Mouse (Mus musculus): Measurements from ENCODE around the gene Cdyl.

DNA sequence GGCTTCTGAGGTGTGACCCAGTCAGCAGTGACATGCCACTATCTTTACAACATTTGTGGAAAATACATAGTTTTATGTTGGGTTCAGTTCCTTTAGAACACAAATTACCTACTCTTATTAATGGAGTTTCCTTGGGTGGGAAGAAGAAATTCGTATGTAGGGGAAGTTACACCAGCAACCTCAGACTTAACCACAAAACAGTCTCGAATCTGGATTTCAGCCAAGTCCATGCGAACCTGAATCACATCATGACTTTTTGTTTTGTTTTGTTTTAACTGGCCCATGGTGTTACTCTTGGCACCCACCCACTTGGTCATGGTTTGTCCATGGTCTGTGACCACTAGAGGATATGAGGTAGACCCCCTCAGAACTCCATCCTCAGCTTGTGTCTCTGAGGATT lies 211.5 kb downstream of the Cdyl start:
- TF ChIP-seq CTCF (IDR thresholded peaks at IDR 0.05; ENCODE audit: control insufficient read depth, insufficient read depth, insufficient replicate concordance, low read depth, low read length) (no peak), POLR2A (IDR thresholded peaks at IDR 0.05; ENCODE audit: control insufficient read depth, low read depth, low read length) (no peak)

Data from testis, adult 2 months (tissue).